Mouse (Mus musculus) adrenal gland (tissue): ENCODE measurements around the gene Phf13.

Experiments
- intact Hi-C: fragments of 180-260 bp; cut with DNase I; formaldehyde crosslinking; loops from one replicate; pipeline ENCODE4 v1.15.1; 2025

The Phf13 gene

DNA sequence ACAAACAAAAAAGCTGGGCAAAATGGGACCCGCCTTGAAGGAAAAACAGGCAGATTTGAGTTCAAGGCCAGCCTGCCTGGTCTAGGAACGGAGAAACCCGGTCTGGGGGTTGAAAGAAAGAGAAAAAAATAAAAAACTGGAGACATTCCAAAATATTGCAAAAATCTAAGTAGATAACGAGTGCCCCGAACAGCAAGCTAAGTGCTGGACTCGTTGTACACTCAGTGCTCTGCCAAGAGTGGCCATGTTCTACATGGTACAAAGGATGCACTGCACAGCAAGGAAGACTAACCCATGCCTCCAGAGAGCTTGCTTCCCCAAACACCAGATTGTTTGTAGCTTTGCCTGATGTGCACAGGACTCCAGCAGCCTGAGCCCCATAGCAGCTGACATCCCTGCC lies 3.0 kb downstream of the Phf13 start:
- intact Hi-C loops = no loop called here

DNA sequence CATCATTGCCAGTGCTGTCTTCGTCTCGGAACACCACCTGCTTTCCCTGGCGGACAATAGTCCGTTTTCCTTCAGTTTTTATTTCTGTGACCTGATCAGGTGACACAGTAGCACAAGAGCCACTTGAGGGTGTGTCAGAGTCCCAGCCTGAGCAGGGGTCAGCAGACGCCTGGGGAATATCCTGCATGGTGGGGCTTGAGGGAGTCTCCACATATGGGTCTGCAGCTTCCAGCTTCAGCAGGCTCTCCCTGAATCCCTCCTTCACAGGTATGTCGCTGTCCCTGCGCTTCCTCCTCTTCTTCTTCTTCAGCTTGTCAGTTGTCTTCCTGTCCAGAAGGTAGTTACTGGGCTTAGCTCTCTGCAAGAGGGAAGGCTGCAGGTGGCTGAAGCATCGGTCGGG lies 4.0 kb downstream of the Phf13 start:
- intact Hi-C loops = no loop called here

DNA sequence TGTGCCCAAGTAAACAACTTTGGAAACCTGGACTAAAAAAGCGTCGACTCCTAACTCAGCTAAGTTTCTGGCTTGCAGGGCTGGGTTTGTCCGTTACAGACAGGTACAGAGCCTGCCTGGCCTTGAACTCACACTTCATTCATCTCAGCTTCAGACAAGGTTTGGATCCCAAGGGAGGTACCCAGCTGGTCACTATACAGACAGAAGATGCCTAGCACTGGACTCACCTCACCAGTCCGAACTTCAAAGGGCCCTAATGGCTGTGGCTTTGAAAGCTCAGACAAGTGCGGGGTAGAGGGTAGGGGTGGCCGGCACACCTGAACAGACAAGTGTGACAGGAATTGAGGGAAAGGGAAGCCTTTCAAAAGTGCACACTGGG lies 7.0 kb downstream of the Phf13 start:
- intact Hi-C loops = loop anchor here (5.0 kb wide), 1 partner anchor 103 kb away; no protein-coding TSS in a partner anchor

DNA sequence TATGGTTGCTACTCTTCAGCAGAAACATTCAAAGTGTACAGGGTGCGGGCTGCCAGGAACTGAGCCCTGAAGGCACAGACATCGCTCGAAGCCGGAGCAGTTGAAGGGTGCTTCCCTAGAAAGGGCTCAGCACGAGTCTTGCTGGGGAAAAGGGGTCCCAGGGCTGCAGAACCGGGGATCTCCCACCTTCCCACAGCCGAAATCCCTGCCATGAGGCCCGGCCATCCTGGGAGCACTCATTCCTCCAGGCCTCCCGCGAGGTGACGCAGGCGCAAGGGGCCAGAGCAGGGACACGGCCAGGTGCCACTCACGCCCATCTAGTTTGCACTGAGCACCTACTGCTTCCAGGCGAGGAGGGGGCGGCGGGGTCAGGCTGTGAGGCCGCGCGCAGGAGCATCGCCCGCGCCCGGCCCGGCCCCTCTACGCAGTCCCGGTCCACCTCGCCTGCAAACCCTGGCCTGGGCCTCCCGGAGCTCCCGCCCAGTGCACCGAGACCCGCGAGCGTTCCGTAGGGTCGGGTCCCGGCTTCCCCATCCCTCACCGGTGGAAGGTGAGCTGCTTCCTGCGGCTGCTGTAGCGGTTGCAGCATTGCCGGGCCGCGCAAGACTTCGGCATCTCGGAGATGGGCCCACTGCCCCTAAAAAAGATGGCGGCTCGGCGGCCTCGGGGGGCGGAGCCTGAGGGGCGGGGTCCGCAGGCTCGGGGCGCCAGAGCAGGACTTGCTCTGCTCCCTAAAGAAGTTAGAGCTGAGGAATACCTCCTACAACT lies 7.5 kb downstream of the Phf13 start, which contains the start of gene Thap3:
Gene Thap3 (minus strand): TSS at position 656 of the 768 bp plus-strand sequence.
- intact Hi-C loops = loop anchor here (5.0 kb wide), 1 partner anchor 104 kb away; no protein-coding TSS in a partner anchor

DNA sequence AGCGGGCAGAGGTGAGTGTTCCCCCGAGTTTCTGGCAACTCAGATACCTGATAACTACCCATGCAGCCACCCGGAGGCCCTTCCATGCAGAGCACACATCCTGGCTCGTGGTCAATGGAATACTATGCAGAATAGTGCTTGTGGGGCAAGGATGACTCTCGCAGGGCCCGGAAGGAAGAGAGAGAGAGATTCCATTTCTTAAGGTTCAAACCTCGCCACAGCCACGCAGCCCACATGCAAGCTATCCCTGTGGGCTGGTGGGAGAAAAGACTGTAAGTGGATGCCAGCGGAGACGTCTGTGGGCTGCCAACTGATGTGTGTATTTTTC lies 8.1 kb downstream of the Phf13 start:
- intact Hi-C loops = loop anchor here (5.0 kb wide), 1 partner anchor 104 kb away; no protein-coding TSS in a partner anchor

DNA sequence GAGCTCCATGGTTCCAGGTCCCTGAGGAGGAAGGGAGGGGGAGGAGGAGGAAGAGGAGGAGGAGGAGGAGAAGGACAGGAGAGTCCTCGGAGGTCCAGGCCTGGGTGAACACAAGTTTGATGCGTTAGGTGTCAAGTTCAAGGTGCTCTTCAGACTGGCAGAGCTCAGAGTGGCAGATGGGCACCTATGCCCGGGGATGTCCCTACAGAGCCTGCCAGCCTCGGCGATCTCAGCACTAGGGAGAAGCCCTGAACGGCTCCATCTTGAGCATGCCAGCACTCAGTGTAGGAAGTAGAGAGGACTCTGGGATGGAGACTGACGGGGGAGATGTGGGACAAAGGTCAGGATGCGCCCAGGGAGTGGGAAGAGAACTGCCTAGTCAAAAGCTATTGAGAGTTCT lies 9.4 kb downstream of the Phf13 start:
- intact Hi-C loops = loop anchor here (5.0 kb wide), 1 partner anchor 106 kb away; no protein-coding TSS in a partner anchor

DNA sequence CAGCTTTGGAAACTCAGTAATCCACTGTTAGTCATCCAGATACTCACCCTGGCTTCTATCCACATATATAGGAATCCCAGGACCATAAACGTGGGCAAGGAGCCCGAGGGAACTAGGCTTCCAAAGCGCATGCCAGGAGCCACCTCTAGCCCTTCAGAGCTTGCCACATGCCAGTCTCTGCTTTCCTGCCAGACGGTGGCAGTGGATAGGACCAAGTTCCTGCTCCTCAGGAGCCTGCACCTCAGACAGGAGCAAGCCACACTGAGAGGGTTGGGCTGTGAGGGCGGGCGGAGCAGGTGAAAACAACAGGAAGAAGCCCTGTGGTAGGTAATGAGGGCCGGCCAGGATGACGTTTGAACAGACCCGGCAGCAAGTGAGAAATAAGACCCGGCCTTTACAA lies 10.2 kb downstream of the Phf13 start:
- intact Hi-C loops = loop anchor here (5.0 kb wide), 1 partner anchor 106 kb away; no protein-coding TSS in a partner anchor

DNA sequence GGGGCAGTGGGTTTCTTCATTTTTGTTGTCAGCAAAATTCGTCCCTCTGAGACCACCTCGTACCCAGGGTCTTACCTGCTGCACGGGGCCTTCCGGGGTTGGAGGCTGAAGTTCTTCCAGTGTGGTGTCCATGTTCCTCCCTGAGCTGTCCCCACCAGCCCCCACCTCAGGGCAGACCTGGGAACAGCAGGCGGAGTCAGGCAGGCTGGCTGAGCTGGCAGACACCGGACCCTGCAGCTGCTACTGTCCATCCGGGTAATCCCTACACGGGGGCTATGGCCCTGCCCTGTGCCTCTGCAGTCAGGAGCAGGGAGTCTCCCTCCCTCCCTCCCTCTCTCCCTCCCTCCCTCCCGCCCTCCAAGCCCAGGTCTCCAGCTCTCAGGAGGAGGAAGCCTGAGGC lies 12.5 kb downstream of the Phf13 start:
- intact Hi-C loops = loop anchor here (5.0 kb wide), 1 partner anchor 49 kb away; no protein-coding TSS in a partner anchor

DNA sequence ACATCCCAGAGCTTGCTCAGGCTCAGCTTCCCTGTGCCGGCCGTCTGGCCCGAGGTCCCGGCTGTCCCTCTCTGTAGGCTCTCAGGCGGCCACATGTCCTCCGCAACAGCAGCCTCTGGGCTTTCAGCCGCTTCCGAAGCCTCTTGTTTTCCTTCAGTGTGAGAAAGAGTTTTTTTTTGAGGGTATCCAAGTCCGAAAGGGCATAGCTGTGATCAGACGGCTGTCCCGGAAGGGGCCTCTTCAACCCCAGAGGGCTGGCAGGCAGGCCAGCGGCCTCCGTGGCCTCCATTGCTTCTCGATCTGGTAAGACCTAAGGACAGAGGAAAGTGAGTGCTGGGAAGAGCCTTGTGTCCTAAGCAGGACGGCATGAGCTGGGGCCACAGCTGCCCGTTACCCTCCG lies 13.0 kb downstream of the Phf13 start:
- intact Hi-C loops = loop anchor here (5.0 kb wide), 1 partner anchor 49 kb away; no protein-coding TSS in a partner anchor

DNA sequence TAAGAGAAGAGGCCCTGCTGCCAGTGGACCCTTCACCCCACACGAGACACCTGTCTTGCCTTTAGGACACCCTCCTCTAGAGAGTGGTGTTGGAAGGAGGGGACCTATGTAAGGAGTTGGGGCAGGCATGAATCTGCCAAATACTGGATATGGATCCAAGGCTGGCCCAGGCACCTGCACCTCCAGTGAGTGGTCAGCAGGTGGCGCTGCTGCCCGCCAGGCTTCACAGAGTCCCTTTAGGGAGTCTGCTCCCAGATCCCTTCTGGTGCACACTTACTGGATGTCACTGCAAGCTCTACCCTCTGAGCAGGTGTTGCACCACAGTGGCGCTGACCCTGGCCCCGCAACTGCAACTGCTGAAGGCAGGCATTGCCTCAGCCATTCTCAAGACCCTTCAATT lies 14.7 kb downstream of the Phf13 start:
- intact Hi-C loops = loop anchor here (5.0 kb wide), 1 partner anchor 51 kb away; no protein-coding TSS in a partner anchor

DNA sequence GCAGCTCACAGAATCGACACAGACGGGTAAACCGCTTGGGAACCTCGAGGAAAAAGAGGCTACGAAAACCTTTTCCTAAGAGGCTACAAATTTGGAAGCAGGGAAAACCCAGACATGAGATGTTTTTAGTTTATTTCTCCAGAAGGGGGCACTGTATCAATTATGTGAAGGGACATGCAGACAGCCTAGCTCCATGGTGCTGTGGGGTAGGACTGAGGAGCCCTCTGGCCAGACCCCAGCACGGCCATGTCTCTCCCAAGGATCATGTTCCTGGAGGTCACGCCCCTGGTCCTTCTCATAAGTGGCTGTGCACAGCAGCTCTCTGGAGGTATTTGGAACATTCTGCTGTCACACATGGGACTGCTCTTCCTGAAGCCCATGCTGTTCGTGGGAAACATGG lies 15.4 kb downstream of the Phf13 start:
- intact Hi-C loops = loop anchor here (5.0 kb wide), 1 partner anchor 52 kb away; no protein-coding TSS in a partner anchor

DNA sequence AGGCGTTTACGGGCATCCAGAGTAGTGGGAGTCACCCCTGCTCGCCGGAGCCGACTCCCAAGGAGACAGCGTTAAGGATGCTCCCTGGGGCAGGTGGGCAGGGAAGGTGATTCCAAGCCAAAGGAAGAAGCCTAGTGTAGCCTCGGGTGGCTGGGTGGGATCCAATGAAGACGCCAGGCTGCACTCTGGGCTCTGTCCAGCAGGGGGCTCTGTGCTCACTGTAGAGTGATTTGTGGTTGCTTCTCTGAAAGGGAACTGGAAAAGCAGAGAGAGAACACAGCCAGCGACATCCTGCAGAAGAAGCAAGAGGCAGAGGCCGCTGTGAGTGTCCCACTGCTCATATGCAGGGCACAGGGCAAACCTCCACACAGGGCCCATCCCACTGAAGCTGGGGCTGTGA lies 18.3 kb downstream of the Phf13 start:
- intact Hi-C loops = no loop called here

DNA sequence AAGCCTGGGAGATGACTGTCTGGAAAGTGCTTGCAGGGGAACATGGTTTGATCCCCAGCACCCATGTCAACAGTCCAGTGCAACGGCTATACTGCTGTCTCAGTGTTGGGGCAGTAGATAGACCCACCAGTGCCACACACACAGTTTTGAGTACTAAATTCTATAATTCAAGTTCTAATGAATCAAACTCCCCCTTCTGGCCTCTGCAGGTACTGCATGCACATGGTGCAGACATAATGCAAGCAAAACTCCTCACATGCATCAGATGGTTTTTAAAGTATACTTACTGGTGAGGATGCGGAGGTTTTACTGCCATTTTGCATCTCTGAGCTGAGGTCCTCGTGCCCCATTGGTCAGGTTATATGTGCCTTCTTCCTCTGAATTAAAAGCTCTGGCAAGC lies 20.6 kb downstream of the Phf13 start:
- intact Hi-C loops = no loop called here

DNA sequence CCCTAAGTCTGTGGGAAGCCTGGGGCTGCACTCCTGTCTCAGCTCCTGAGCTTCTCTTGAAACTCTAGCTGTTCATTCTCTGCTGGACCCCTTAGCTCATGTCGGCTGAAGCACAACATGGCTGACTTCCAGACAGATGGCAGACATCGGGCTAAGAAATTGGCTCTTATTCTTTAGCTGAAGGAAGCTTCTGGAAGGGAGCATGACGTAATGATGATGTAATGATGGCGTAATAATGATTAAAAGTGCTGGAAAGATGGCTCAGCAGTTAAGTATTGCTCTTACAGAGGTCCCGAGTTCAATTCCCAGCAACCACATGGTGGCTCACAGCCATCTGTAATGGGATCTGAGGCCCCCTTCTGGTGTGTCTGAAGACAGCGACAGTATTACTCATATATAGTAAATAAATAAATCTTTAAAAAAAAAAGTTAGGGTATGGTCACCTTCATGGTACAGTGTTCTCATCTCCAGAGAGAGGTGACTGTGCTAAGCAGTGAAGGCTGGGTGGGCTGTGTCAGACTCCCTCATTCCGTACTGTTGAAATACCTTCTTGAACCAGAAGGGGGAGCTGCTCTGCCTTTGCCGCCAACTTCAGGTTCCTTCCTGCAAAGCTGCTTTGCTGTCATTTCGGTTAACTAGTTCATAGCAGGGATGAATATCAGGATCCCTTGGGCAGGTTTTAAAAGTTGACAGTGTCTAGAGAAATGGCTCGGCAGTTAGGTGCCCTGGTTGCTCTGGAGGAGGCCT lies 23.7 kb downstream of the Phf13 start:
- intact Hi-C loops = no loop called here

DNA sequence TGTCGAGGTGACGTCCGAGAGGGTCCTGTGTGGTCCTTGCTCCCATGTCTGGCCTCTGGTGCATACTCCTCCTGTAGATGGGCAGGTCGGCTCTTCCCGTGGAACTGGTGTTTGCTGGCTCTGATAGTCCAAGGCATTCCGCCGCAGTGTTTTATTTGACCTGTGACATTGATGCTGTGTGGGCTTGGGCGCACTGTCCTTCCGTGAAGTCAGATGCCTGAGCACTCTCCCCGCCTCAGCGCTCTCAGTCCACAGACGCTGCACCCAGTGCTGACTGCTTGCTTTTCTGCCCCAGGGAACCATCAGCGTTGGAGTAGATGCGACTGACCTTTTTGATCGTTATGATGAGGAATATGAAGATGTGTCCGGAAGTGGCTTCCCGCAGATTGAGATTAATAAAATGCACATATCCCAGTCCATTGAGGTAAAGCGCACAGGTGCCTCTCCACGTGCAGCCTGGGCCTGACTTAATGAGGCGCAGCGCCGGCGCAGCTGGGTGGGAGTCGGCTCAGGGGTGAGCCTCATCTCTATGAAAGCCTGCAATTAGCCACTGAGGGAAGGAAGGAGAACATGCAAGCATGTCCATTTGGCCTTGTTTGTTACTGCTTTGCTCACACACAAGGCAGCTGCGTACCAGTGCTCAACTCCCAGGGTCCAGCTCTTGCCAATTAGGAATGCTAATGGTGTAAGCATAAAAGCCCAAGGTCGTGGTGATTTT lies 27.7 kb downstream of the Phf13 start:
- intact Hi-C loops = no loop called here

DNA sequence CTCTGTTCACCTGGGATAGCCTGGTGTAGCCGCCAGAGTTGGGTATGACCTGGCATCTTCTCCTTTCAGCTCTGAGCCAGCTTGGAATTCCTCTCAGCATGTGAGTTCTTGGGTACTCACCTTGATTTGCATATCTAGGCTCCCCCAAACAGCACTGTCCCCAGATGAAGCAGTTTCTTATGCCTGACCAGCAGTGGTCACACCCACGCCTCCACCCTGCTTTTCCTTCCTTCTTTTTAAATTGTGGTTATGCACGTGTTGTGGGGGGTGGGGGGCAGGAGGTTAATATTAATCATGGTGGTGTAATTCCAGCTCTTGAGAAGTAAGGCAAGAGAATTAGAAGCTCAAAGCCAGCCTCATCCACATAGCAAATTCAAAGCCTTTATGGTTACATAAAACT lies 33.2 kb downstream of the Phf13 start:
- intact Hi-C loops = no loop called here

DNA sequence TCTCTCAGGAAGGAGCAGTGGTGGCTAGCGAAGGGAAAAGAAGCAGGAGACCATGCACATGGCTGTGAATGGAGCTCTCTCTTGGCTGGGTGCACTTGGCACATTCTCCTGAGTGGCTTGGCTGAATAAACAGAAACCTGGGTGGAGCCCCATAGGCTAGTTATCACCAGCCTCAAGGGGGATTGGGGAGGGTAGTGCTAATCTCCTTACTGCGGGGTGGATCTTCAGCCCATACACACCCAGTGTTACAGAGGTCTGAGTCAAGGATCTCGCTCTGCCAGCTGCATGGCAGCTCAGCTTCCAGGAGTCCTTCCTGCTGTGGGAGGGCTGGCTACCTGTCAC lies 35.6 kb downstream of the Phf13 start:
- intact Hi-C loops = no loop called here

DNA sequence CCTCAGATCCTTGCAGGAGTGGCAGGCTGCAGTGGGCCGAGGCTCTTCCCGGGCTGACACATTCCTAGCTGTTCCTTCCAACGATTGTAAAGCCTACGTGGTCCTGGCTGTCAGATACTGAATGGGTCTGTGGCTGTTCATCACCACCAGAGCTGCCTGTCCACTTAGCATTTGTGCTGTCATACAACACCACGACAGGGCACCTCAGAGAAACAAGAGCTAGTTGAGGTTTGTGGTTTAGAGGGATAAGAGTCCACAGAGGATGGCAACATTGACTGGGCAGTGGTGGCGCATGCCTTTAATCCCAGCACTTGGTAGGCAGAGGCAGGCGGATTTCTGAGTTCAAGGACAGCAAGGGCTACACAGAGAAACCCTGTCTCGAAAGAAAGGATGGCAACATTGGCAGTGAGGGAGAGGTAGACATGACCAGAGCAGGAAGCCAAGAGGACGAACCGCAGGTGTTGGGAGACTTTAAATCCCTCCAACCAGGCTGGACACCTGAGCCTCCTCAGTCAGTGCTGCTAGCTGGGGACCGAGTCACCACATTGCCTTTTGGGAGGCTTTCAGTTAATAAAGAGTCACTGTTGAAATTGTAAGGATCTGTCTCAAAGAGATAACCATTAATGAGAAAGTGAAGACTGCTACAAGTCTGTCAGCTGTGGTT lies 36.1 kb downstream of the Phf13 start:
- intact Hi-C loops = no loop called here

DNA sequence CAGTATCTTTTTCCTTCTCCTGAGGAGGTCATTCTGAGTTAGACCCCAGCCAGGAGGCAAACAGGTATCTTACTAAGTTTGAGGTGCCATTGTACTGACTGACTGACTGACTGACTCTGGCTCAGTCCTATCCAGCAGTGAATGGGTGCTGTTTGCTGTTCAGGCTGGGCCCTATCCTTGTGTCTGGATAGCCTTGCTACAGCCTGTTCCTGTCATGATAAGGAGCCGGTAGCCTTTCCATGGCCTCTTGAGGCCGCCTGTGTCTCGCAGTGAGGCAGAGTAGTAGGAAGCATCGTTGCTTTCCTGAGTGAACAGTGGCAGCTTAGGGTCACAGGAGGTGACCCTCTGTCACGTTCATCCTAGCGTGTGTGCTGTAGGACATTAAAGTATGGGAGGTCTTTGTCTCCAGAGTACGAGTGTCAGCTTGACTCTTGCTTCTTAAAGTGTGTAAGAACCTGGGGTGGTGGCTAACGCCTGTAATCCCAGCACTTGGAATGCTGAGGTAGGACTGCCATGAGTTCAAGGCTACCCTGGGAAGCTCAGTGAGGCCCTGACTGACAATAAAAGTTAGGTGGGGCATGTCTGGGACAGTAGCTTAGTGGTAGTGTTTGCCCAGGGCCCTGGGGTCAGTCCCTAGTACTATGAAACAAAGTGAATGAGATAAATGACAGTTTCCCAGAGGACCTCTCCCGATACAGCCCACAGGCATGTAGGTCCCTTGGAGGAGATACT lies 38.3 kb downstream of the Phf13 start:
- intact Hi-C loops = no loop called here

DNA sequence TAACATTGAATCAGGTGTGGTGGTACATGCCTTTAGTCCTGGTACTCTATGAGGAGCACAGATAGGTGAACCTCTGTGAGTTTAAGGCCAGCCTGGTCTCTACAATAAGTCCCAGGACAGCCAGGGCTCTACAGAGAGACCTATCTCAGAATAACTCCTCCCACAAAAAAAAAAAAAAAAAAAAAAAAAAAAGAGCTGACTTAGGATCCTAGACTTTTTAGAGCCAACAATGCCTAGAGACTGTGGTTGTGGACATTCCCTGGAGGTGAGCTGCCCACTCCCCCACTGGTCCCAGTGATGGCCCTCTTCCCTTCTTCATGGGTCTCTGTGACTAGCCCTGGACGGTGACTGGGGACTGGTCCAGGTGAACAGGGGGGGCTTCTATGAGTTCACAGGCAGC lies 40.3 kb downstream of the Phf13 start:
- intact Hi-C loops = no loop called here

DNA sequence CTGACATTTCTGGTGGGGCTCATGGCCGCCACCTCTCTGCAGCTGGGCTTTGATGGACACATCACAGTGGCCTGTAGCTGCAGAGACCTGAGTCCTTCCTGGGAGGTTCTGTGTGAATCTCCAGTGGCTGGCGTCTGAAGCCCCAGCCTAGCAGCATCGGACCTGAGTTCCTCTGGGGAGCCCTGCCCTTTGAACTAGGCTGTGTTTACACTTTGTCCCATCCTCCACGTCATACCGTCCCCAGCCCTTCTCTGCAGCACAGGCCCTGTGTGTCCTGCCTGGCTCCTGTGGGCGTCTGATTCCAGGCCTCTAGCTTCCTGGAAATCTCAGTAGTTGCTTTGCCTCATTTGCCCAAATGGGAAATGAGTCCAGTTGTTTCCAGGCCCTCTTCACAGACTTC lies 42.8 kb downstream of the Phf13 start:
- intact Hi-C loops = no loop called here
